Mouse (Mus musculus) layer of hippocampus, adult 18-20 months (tissue): ENCODE measurements at regions not wholly inside any gene's neighbourhood (a gene's known extent, or its start where the extent isn't known, plus 50 kb on each side); places are given as distances from the start of the nearest gene placed in this dataset.
A peak's percentile ranks its signal among the peaks of the same experiment; 100 is the strongest.

ENCODE experiments used
- DNase-seq, 2 experiments: peaks; one replicate each; pipeline ENCODE4 v3.0.0; 2022; ENCODE audit warnings: low spot score in 2 of 2

DNA sequence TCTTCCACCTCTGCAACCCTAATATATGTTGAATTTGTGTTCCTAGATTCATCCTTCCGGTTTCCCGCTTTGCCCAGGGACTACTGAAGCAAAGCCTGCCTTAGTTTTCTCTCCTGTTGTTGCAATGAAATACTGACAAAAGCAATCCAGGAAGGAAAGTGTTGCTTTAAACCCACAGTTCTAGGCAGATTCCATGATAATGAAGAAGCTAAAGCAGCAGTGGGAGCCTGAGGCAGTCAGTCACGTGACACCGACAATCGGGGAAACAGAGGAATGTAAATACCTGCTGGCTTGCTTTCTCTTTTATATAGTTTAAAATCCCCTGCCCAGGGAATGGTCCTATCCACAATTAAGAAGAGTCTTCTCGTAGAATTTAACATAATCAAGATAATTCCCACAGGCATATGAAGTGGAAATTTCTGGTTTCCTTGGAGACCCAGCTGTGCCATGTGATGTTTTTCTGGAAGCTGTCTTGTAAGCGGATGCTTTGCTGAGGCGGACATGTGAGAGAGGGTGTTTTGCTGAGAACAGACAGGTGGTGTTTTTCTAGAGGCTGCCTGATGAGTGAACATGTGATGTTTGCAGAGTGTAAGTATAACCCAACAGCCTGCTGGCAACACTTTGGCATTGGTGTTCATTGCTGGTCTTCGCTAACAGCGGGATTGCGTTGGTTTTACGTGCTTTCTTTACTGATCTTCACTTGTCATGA lies 398.0 kb downstream of the Prim2 start:
- peak; percentile 58 to 66 for DNase-seq

GRCm38 (mm10) chr1:33269162-33269561 lies 400.4 kb downstream of the Prim2 start:
- no peak for DNase-seq

DNA sequence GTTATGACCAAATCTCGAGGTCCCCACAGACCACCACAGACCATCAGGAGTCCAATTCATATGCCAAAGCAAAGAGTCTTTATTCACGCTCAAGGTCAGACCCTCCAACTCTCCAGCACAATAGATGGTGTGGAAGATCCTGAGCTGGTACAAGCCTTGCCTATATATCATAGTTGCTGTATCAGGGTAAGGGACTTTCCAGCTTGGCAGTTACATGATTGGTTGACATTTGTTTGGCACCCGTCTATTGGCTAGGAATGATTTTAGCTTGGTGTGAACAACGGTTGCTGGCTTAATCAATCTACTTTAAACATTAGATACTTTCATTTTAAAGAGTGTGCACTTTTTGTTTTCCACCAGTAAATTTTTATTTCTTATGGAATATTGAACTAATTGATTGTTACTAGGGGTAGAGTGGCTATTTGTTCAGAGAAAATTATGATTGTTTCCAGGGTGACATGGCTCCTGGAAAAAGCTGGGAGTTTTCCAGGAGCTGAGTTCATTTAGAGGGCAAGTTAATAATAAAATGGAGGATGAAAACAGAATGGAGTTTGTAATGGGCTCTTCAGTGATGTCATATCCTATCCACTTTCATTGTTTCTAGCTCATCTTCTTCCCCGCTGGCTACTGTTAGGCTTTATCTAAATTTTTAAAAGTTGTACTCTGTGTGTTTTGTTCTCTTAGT lies 403.7 kb downstream of the Prim2 start:
- DNase-seq = no peak

GRCm38 (mm10) chr1:33249474-33249873 lies 420.1 kb downstream of the Prim2 start:
- DNase-seq = peak in 1 of 2 experiments; percentile 44

DNA sequence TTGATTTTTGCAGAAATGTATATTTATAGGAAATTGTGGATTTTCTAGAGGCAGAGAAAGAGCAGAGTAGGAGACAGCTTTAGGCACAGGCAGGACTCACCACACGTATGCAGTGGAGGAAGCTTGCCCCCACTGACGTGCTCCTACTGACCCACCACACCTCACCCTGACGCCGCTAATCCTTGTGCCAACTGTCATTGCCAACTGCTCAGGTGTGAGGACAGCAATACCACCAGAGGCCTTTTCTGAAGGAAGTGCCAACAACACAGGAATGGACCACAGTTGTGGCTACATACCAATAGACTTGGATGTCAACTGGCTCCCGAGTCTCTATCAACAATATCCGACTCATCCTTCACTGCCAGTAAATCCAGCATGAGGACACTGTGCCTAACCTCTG lies 422.5 kb downstream of the Prim2 start:
- DNase-seq = no peak

GRCm38 (mm10) chr1:33245186-33245585 lies 424.4 kb downstream of the Prim2 start:
- no peak for DNase-seq

DNA sequence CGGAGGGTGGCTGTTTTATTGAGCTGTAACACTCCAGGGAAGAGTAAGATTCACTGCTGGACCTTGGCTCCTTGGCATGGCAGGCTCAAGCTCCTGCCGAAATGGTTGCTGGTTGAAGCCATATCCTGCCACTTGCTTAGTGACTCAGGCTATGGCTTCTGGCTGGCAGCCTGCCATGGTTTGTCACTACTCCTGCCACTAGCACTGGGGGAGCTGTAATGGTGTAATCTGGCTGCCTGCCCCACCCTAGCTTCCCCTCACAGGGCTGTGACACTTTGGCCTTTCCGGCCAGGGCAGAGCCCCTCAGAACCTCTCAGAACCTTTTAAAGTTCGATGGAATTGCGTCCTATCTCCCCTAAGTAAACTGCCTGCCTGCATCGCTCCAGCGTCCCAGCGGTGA lies 424.9 kb downstream of the Prim2 start:
- no peak for DNase-seq

GRCm38 (mm10) chr1:33222997-33223396 lies 446.6 kb downstream of the Prim2 start:
- DNase-seq = no peak

GRCm38 (mm10) chr1:33214815-33215214 lies 454.8 kb downstream of the Prim2 start:
- DNase-seq = peak in 1 of 2 experiments; percentile 4

DNA sequence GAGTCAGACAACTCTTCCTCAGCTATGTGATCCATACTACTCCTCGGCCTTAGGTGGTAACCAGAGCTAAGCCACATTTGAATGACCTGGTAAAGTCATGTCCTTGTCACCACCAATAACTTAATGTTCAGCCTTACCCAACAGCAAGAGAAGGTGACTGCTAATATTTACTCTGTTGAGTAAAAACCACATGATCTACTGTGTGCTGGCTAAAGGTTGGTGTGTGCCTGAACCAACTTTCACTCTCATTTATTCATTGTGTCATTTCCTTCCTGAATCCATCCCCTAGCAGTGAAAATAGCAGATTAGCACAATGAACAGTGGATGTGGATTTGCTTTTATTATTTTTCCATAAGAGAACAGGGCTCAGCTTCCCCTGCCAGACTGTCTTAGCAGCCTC lies 455.2 kb downstream of the Prim2 start:
- no peak for DNase-seq

- DNase-seq = peak; percentile 11 to 28
These were observed 467.9 kb downstream of the Prim2 start for GRCm38 (mm10) chr1:33201571-33202189.

DNA sequence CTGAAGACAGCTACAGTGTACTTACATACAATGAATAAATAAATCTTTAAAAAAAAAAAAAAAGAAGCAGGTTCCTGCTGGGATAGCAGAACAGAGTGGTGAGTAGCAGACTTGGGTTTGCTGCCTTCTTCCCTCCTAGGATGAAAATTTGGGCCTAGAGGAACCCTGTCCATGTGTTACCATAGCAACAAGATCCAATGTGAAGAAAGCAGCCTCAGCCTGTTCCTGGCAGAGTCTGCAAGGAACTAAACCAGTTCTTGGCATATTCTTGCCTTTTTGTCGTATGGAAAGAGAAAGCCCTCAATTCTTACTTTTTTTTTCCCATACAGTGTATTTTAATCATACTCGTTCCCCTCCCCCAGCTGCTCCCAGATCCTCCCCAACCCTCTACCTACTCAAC lies 474.5 kb downstream of the Prim2 start:
- peak in 1 of 2 experiments; percentile 15 for DNase-seq

GRCm38 (mm10) chr1:33174646-33175435 lies 494.8 kb downstream of the Prim2 start:
- peak; percentile 15 to 57 for DNase-seq

GRCm38 (mm10) chr1:33136991-33137390 lies 532.6 kb downstream of the Prim2 start:
- DNase-seq = no peak

DNA sequence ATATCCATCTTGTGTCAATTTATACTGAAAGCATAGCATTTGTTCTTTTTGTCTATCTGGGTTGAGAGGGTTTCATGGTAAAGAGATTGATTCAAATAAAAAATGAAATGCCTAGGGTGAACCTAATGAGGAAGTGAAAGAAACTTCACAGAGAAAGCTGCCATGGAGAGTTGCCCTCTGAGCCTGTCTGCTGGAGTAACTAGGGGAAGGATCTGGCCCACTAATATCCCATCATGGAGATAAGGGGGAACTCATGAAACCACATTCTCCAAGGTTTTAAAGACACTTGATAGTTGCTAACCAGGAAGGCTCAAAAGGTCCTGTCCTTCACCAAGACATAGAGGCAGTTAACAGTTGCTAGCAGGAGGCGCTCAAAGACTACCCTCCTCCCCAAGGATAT lies 539.2 kb downstream of the Prim2 start:
- no peak for DNase-seq

DNA sequence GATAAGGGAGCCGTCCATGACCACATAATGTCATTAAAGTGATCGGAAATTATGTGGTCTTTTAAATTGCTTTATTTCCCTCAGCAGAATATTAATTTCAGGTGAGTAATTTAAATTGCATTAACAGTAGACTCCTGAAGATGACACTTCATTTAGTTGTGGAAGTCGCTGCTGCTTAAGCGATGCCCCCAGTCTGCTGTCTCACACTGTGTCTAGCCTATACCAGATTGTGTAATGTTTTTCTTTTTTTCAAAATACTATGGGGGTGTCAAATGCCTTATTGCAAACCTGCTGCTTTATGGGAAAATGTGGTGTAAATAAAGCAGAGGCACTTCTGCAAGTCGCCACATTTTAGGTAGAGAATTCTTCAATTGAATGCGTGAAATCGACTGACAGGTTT lies 544.5 kb downstream of the Prim2 start:
- DNase-seq = peak in 1 of 2 experiments; percentile 17

GRCm38 (mm10) chr1:33106286-33106685 lies 559.2 kb upstream of the Gm5415 start:
- DNase-seq = no peak

- no peak for DNase-seq
These were observed 557.2 kb upstream of the Gm5415 start for GRCm38 (mm10) chr1:33104296-33104695.

DNA sequence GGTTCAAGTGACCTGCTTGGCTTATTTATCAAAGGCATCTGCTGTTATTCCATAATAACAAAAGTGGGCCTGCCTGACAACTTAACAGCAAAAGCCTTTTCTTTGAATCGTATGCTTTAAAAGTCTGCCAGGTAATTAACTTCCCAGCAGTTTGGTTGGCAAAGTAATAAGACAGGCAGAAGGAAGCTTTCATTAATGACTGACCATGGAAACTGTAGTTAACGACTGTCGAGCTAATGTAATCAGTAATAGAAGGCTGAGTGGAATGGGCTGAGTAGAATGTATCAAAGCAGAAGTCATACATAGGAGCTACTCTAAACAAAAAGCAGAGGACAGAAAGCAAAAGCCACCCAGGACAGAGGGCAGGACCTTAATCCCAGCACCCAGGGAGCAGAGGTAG lies 551.0 kb upstream of the Gm5415 start:
- no peak for DNase-seq

DNA sequence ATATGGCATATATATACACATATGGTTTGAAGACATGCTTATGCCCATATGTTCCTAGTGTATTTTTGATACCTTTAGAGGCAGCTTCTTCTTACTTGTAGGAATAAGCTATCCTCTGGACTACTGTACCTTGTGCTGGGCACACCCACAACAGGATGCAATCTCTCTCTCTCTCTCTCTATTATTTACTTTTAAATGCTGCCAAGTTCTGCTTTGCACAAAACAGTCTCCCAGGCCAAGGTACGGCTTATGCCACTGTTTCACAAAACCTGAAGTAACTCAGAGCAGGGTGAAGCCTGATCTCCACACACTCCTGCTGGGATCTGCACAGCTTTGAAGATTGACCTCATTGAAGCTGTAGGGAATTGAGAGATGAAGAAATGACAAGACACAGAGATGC lies 549.8 kb upstream of the Gm5415 start:
- no peak for DNase-seq

GRCm38 (mm10) chr1:33074551-33074950 lies 527.5 kb upstream of the Gm5415 start:
- no peak for DNase-seq

- DNase-seq = no peak
These were observed 510.9 kb upstream of the Gm5415 start for GRCm38 (mm10) chr1:33058010-33058409.
